Mouse (Mus musculus) cortical plate, adult 2 months (tissue): ENCODE measurements around the gene Sumo1.

Experiments used
- CTCF ChIP-seq: fragments of 200-500 bp; IDR thresholded peaks from 2 replicates; pipeline ENCODE4 v1.5.1; 2011; ENCODE audit warnings: mild to moderate bottlenecking, control low read depth, low read length; ENCODE audit not compliant: insufficient read depth; ENCODE audit errors: extremely low read depth
- POLR2A ChIP-seq: fragments of 200-500 bp; IDR thresholded peaks from 2 replicates; pipeline ENCODE4 v1.6.1; 2011; ENCODE audit warnings: mild to moderate bottlenecking, low read length, control low read depth; ENCODE audit not compliant: insufficient read depth; ENCODE audit errors: extremely low read depth

DNA sequence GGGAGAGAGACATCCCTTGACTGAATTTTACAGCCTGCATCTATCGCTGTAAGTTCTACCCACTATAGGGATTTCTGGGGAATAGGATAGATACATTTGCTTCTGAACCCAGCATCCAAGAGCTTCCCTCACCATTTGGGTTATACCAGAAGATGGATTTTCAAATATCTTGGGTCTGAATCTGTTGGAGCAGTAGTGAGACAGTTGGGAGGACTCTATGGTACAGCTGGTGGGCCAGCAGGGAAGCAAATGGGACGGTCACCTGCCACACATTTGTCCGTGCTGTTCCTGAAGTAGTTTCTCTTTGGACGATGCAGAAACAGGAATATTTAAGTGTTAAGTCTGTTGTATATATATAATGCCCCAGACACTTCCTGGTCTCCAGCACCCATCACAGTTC is 103.1 kb downstream of the Sumo1 start:
- TF ChIP-seq POLR2A (no peak), CTCF (no peak)
